Mouse (Mus musculus): ENCODE data around the gene Gm4792. TPM values are rescaled to one million over a fixed set of nuclear protein-coding genes. Genes with fewer than 3 reads are reported as not detected.

Gm4792 gene
- polyA plus RNA-seq, 1 experiment = not detected

GRCm38 (mm10) chr10:94260544-94260943, 38.0 kb downstream of the Gm4792 start:
- no peak overlapping the region for H3K4me3 ChIP-seq (ENCODE audit: insufficient read depth, poor library complexity, severe bottlenecking)
- no peak overlapping the region for H3ac ChIP-seq (ENCODE audit: control insufficient read depth, insufficient read length, low read depth)
- no peaks in the 10 kb centered on the region for H3K36me3 ChIP-seq (ENCODE audit: control insufficient read depth, insufficient read depth)
- H3K79me3 ChIP-seq (ENCODE audit: low read depth) = no peaks in the 10 kb centered on the region
- H3K27me3 ChIP-seq (ENCODE audit: control insufficient read depth, insufficient read depth, insufficient read length) = peaks cover 20% of the 10 kb centered on the region
- TF ChIP-seq MAX (IDR thresholded peaks at IDR 0.05) (no peak), MYOD1 (IDR thresholded peaks at IDR 0.05; ENCODE audit: control insufficient read depth, insufficient read length, low read depth) (no peak), CTCF (IDR thresholded peaks at IDR 0.05; ENCODE audit: control insufficient read depth, insufficient read depth, insufficient read length) (no peak), CEBPB (IDR thresholded peaks at IDR 0.05; ENCODE audit: low read depth) (no peak), USF1 (IDR thresholded peaks at IDR 0.05; ENCODE audit: low read depth) (no peak)
- no peaks in the 10 kb centered on the region for H3K79me2 ChIP-seq (ENCODE audit: control insufficient read depth, insufficient read depth)

- TF ChIP-seq FOSL1 (IDR thresholded peaks at IDR 0.05; ENCODE audit: insufficient read depth, low read length, poor library complexity, severe bottlenecking) = no peak
- no peak for TF ChIP-seq MAX (IDR thresholded peaks at IDR 0.05)
- no peak for TF ChIP-seq MYOD1 (IDR thresholded peaks at IDR 0.05; ENCODE audit: control insufficient read depth, insufficient read length, low read depth)
- TF ChIP-seq CTCF (IDR thresholded peaks at IDR 0.05; ENCODE audit: control insufficient read depth, insufficient read depth, insufficient read length) = no peak
- Histone ChIP-seq H3K27me3 (ENCODE audit: control insufficient read depth, insufficient read depth, insufficient read length) (peaks cover 6% of the 10 kb centered on the region), H3K79me2 (ENCODE audit: control insufficient read depth, insufficient read depth) (no peaks in the 10 kb centered on the region), H3K79me3 (ENCODE audit: low read depth) (no peaks in the 10 kb centered on the region), H3ac (ENCODE audit: control insufficient read depth, insufficient read length, low read depth) (no peak overlapping the region), H3K36me3 (ENCODE audit: control insufficient read depth, insufficient read depth) (no peaks in the 10 kb centered on the region), H3K4me3 (ENCODE audit: insufficient read depth, poor library complexity, severe bottlenecking) (no peak overlapping the region)
Observed at GRCm38 (mm10) chr10:94256518-94256917, 42.0 kb downstream of the Gm4792 start.

DNA sequence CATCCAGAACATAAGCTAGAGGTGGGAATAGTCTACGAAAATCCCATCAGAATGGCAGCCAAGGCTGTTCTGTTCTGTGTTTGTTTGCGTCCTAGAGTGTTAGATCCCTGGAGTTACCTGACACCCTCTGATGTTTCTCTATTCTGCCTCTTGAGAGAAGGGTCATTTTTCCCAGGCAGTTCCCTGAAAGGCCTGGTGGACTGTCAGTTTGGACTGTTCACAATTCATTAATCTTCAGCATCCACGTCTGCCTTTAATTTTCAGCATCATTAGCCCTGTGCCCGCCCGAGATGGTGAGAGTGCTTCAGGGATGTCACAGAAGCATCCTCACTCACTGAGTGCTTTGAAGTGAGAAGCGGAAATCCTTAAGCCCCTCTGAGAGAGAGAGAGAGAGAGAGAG, 42.8 kb downstream of the Gm4792 start:
- no peak for TF ChIP-seq MAX (IDR thresholded peaks at IDR 0.05)
- TF ChIP-seq MYOD1 (IDR thresholded peaks at IDR 0.05; ENCODE audit: control insufficient read depth, insufficient read length, low read depth) = no peak
- TF ChIP-seq USF1 (IDR thresholded peaks at IDR 0.05; ENCODE audit: low read depth) = no peak
- no peak for TF ChIP-seq FOSL1 (IDR thresholded peaks at IDR 0.05; ENCODE audit: insufficient read depth, low read length, poor library complexity, severe bottlenecking)
- TF ChIP-seq CEBPB (IDR thresholded peaks at IDR 0.05; ENCODE audit: low read depth) = no peak
- TF ChIP-seq CTCF (IDR thresholded peaks at IDR 0.05; ENCODE audit: control insufficient read depth, insufficient read depth, insufficient read length) = no peak
- no peak for TF ChIP-seq MYOG (IDR thresholded peaks at IDR 0.05; ENCODE audit: control insufficient read depth, extremely low read depth, insufficient read length)
- no peak overlapping the region for H3K4me3 ChIP-seq (ENCODE audit: insufficient read depth, poor library complexity, severe bottlenecking)
- no peaks in the 10 kb centered on the region for H3K36me3 ChIP-seq (ENCODE audit: control insufficient read depth, insufficient read depth)
- H3ac ChIP-seq (ENCODE audit: control insufficient read depth, insufficient read length, low read depth) = no peak overlapping the region
- H3K79me3 ChIP-seq (ENCODE audit: low read depth) = no peaks in the 10 kb centered on the region
- no peaks in the 10 kb centered on the region for H3K27me3 ChIP-seq (ENCODE audit: control insufficient read depth, insufficient read depth, insufficient read length)
- H3K79me2 ChIP-seq (ENCODE audit: control insufficient read depth, insufficient read depth) = no peaks in the 10 kb centered on the region

DNA sequence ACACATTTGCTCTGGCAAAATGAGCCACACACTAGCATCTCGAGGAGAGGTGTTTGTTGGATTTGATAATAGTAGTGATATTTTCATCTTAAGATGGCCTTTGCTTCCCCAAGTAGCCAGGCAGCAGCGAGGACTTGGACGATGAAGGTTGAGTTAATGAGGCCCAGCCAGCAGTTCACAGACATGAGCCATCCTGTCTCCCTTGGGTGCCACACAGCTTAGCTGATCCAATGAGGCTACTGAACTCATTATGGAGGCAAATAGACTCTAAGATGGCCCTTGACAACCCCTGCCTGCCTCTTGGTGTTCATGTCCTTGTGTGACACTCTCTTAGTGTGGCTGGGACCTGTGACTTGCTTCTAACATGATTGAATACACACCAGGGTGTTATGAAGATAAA, 43.7 kb downstream of the Gm4792 start:
- H3K36me3 ChIP-seq (ENCODE audit: control insufficient read depth, insufficient read depth) = no peaks in the 10 kb centered on the region
- no peaks in the 10 kb centered on the region for H3K27me3 ChIP-seq (ENCODE audit: control insufficient read depth, insufficient read depth, insufficient read length)
- no peak overlapping the region for H3ac ChIP-seq (ENCODE audit: control insufficient read depth, insufficient read length, low read depth)
- no peak overlapping the region for H3K4me3 ChIP-seq (ENCODE audit: insufficient read depth, poor library complexity, severe bottlenecking)
- H3K79me3 ChIP-seq (ENCODE audit: low read depth) = no peaks in the 10 kb centered on the region
- TF ChIP-seq MYOD1 (IDR thresholded peaks at IDR 0.05; ENCODE audit: control insufficient read depth, insufficient read length, low read depth) = no peak
- TF ChIP-seq USF1 (IDR thresholded peaks at IDR 0.05; ENCODE audit: low read depth) = no peak
- no peak for TF ChIP-seq CTCF (IDR thresholded peaks at IDR 0.05; ENCODE audit: control insufficient read depth, insufficient read depth, insufficient read length)
- no peak for TF ChIP-seq FOSL1 (IDR thresholded peaks at IDR 0.05; ENCODE audit: insufficient read depth, low read length, poor library complexity, severe bottlenecking)
- TF ChIP-seq MYOG (IDR thresholded peaks at IDR 0.05; ENCODE audit: control insufficient read depth, extremely low read depth, insufficient read length) = no peak
- TF ChIP-seq MAX (IDR thresholded peaks at IDR 0.05) = no peak
- TF ChIP-seq CEBPB (IDR thresholded peaks at IDR 0.05; ENCODE audit: low read depth) = no peak
- H3K79me2 ChIP-seq (ENCODE audit: control insufficient read depth, insufficient read depth) = no peaks in the 10 kb centered on the region

DNA sequence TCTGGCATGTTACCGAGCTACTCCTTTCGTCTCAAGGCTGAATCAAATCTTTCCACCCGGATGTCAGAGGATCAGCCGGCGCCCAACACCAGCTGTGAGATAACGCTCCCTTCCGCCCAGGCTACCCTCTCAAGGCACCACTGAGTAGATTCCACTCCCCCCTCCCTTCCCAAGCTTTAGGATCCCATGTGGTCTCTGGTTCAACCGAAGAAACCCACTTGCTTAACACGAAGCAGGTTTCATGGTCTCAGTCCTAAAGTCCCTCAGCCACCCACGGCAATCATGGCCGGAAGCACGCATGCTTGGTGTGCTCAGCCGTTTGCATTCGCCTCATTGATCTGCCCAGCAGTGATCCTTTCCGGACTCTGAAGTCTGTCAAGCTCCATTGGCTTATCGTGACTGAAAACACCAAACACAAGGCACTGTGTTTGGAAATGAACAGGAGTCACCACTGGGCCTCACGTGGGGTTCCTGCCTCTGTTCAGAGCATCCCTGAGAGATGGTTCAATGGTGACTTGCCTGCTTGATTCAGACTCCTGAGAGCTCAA, 45.2 kb downstream of the Gm4792 start:
- H3K79me2 ChIP-seq (ENCODE audit: control insufficient read depth, insufficient read depth) = no peaks in the 10 kb centered on the region
- no peaks in the 10 kb centered on the region for H3K27me3 ChIP-seq (ENCODE audit: control insufficient read depth, insufficient read depth, insufficient read length)
- TF ChIP-seq MYOD1 (IDR thresholded peaks at IDR 0.05; ENCODE audit: control insufficient read depth, insufficient read length, low read depth) (no peak), MYOG (IDR thresholded peaks at IDR 0.05; ENCODE audit: control insufficient read depth, extremely low read depth, insufficient read length) (no peak), MAX (IDR thresholded peaks at IDR 0.05) (no peak), USF1 (IDR thresholded peaks at IDR 0.05; ENCODE audit: low read depth) (no peak), CTCF (IDR thresholded peaks at IDR 0.05; ENCODE audit: control insufficient read depth, insufficient read depth, insufficient read length) (no peak), FOSL1 (IDR thresholded peaks at IDR 0.05; ENCODE audit: insufficient read depth, low read length, poor library complexity, severe bottlenecking) (no peak), CEBPB (IDR thresholded peaks at IDR 0.05; ENCODE audit: low read depth) (no peak)
- no peaks in the 10 kb centered on the region for H3K36me3 ChIP-seq (ENCODE audit: control insufficient read depth, insufficient read depth)
- no peak overlapping the region for H3ac ChIP-seq (ENCODE audit: control insufficient read depth, insufficient read length, low read depth)
- H3K79me3 ChIP-seq (ENCODE audit: low read depth) = no peaks in the 10 kb centered on the region
- no peak overlapping the region for H3K4me3 ChIP-seq (ENCODE audit: insufficient read depth, poor library complexity, severe bottlenecking)
